ENCODE assay signal across 8 mouse cellular contexts in genomic region chr11:31821479-31822411, GRCm38 (mm10). TPM values are rescaled to one million over a fixed set of nuclear protein-coding genes. Genes with fewer than 3 reads are reported as not detected.
DNase-seq lines count a peak whose midpoint lies in the region; ATAC-seq and TF ChIP-seq lines count a peak whose summit lies in the region.

No protein-coding gene starts in this region.

- no peak overlapping the region for H3K9ac ChIP-seq in embryonic facial prominence, embryonic 14.5 days (ENCODE audit: low read depth, low read length)

- H3K9me3 ChIP-seq in embryonic facial prominence, embryonic 14.5 days (ENCODE audit: control insufficient read depth, low read length): no peaks in the 10 kb centered on the region

- intact Hi-C loops in gastrocnemius, postnatal 36 days (cut with DNase I): no loop called here

- no peak overlapping the region for H3K4me3 ChIP-seq in embryonic facial prominence, embryonic 14.5 days (ENCODE audit: low read depth, low read length)
- H3K4me3 ChIP-seq in thymus, adult 2 months (ENCODE audit: control insufficient read depth, insufficient read depth, low read length): no peak overlapping the region

- TF ChIP-seq CTCF in thymus, adult 2 months (IDR thresholded peaks at IDR 0.05; ENCODE audit: borderline replicate concordance, control insufficient read depth, extremely low read depth, insufficient read depth, low read length, poor library complexity): no peak

- peak; percentile 23 for DNase-seq in embryo, embryonic 10 days (ENCODE audit: low spot score)
- no peak for DNase-seq in embryo, embryonic 9.5 days (ENCODE audit: extremely low spot score)
- DNase-seq in embryonic facial prominence, embryonic 14.5 days (ENCODE audit: low spot score): peak; percentile 54
- DNase-seq in kidney, postnatal 36 days: peak; percentile 74 to 82
- DNase-seq in thymus, adult 2 months: no peak
- DNase-seq in gastrocnemius, postnatal 36 days: no peak
- no peak for DNase-seq in adrenal gland, postnatal 10 days

- no peaks in the 10 kb centered on the region for H3K27me3 ChIP-seq in embryonic facial prominence, embryonic 14.5 days (replicated peaks; ENCODE audit: control insufficient read depth, insufficient read depth, low read length)
- H3K27me3 ChIP-seq in thymus, adult 2 months (ENCODE audit: control insufficient read depth, insufficient read depth, low read length): no peaks in the 10 kb centered on the region

- no peak overlapping the region for H3K27ac ChIP-seq in embryonic facial prominence, embryonic 14.5 days (replicated peaks; ENCODE audit: low read depth, low read length)
- H3K27ac ChIP-seq in thymus, adult 2 months (ENCODE audit: control insufficient read depth, insufficient read depth, low read length): no peak overlapping the region

- no peaks in the 10 kb centered on the region for H3K36me3 ChIP-seq in embryonic facial prominence, embryonic 14.5 days (ENCODE audit: control insufficient read depth, insufficient read depth, low read length)
- no peaks in the 10 kb centered on the region for H3K36me3 ChIP-seq in thymus, adult 2 months (ENCODE audit: control insufficient read depth, insufficient read depth, low read length)

- no peak for TF ChIP-seq POLR2A in thymus, adult 2 months (IDR thresholded peaks at IDR 0.05; ENCODE audit: control insufficient read depth, extremely low read depth, insufficient read depth, low read length, poor library complexity)

- H3K4me1 ChIP-seq in embryonic facial prominence, embryonic 14.5 days (ENCODE audit: control insufficient read depth, insufficient read depth, low read length): no peaks in the 10 kb centered on the region
- H3K4me1 ChIP-seq in thymus, adult 2 months (replicated peaks; ENCODE audit: control insufficient read depth, insufficient read depth, low read length): peaks cover 23% of the 10 kb centered on the region

- WGBS in embryonic facial prominence, embryonic 14.5 days: 47% methylated on average over 12 of the region's 12 CpGs
- 21% methylated on average over 12 of the region's 12 CpGs for WGBS in thymus, adult 2 months

- peak; percentile 58 for ATAC-seq in embryonic facial prominence, embryonic 14.5 days (ENCODE audit: low read depth)
- ATAC-seq in megakaryocyte progenitor cell, adult 5-6 weeks (replicated peaks; ENCODE audit: poor library complexity): peak; percentile 53

- no peak overlapping the region for H3K4me2 ChIP-seq in embryonic facial prominence, embryonic 14.5 days (ENCODE audit: low read depth, low read length)

RNA-seq across cellular contexts. Expression of gene Cpeb4, which starts 50.3 kb away (rescaled TPM):
- polyA plus RNA-seq in embryonic facial prominence, embryonic 14.5 days (2014; fragmentation: Nextera tagmentation; extraction: Ambion mirVana): 6.7 and 8.4 TPM in 2 replicates
- total RNA-seq in megakaryocyte progenitor cell, adult 5-6 weeks (2015): 9.4 and 15.3 TPM in 2 replicates
- total RNA-seq in megakaryocyte progenitor cell, adult 5-6 weeks (2017): 7.7 and 8.3 TPM in 2 replicates
- polyA plus RNA-seq in thymus, adult 2 months (2012; rRNA removed): 12.0 and 13.0 TPM in 2 replicates
- 10 to 100 TPM; 69.8 to 83.8 TPM for total RNA-seq in gastrocnemius, postnatal 36 days (2021)
- 100 to 1,000 TPM in 1 of 2 experiments, 10 to 100 TPM in 1; 66.9 to 133 TPM for total RNA-seq in adrenal gland, postnatal 10 days (2021)

Comparison
In these comparisons a context has a peak if more than half of its experiments do, and no peak if none do; other contexts are left out.
1. DNase-seq: peak in embryo, embryonic 10 days (single experiment), embryonic facial prominence, embryonic 14.5 days (single experiment) and kidney, postnatal 36 days (2 of 2); none in embryo, embryonic 9.5 days (single experiment), thymus, adult 2 months (single experiment), gastrocnemius, postnatal 36 days (0 of 2) and adrenal gland, postnatal 10 days (single experiment).
2. RNA of gene Cpeb4, which starts 50.3 kb away (total RNA-seq): 66.9 to 133 TPM in adrenal gland, postnatal 10 days and 69.8 to 83.8 TPM in gastrocnemius, postnatal 36 days; 7.7 to 15.3 TPM in megakaryocyte progenitor cell, adult 5-6 weeks; every median in the first group is over 4 times any median in the second.